Mouse (Mus musculus): ENCODE data around the gene Ephb2. TPM values are rescaled to one million over a fixed set of nuclear protein-coding genes. Genes with fewer than 3 reads are reported as not detected.

Ephb2 gene
- total and polyA plus RNA-seq, 2 experiments from 2014 or later: 15.6 to 202 TPM

DNA sequence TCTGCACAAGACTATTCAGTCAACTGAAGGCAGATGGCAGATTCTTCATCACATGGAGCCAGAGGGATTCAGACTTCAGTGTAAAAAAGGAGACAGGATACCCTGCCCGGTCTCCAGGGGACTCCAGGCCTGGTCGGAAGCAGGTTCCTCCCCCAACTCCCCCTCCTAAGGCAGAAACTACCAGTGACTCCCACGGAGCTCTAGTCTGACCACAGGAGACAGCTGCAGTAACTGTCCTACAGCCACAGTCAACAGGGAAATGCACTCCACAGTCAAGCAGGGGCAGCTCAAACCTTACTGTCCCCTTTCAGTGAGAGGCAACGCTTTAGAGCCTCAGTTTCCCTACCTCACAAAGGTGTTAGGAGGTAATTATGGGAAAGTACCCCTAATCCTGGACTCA lies 23.2 kb downstream of the Ephb2 start:
- Histone ChIP-seq H3K27ac (ENCODE audit: low read depth, low read length) (no peak overlapping the region), H3K4me1 (ENCODE audit: insufficient read depth, low read length) (0 out of 2 replicates have a peak, but pooled peaks cover 7% of the 10 kb centered on the region), H3K36me3 (ENCODE audit: insufficient read depth, low read length) (no peaks in the 10 kb centered on the region), H3K4me2 (ENCODE audit: low read depth, low read length, poor library complexity, severe bottlenecking) (no peak overlapping the region), H3K9me3 (ENCODE audit: low read length) (no peaks in the 10 kb centered on the region), H3K27me3 (ENCODE audit: insufficient read depth, low read length) (no peaks in the 10 kb centered on the region), H3K4me3 (ENCODE audit: low read depth, low read length) (no peak overlapping the region), H3K9ac (replicated peaks; ENCODE audit: low read length, poor library complexity, severe bottlenecking) (no peak overlapping the region)
- no peak for TF ChIP-seq CTCF (IDR thresholded peaks at IDR 0.05)
- ATAC-seq (ENCODE audit: low FRiP score): no peak
- WGBS: 65% methylated on average over 4 of the region's 4 CpGs
- no peak for DNase-seq (ENCODE audit: low spot score)

- 20% methylated on average over 6 of the region's 6 CpGs for WGBS
- no peak for ATAC-seq (ENCODE audit: low FRiP score)
- Histone ChIP-seq H3K9ac (replicated peaks; ENCODE audit: low read length, poor library complexity, severe bottlenecking) (no peak overlapping the region), H3K4me2 (ENCODE audit: low read depth, low read length, poor library complexity, severe bottlenecking) (no peak overlapping the region), H3K4me3 (ENCODE audit: low read depth, low read length) (no peak overlapping the region), H3K27ac (ENCODE audit: low read depth, low read length) (no peak overlapping the region), H3K4me1 (ENCODE audit: insufficient read depth, low read length) (0 out of 2 replicates have a peak, but pooled peaks cover 6% of the 10 kb centered on the region), H3K27me3 (ENCODE audit: insufficient read depth, low read length) (no peaks in the 10 kb centered on the region), H3K36me3 (ENCODE audit: insufficient read depth, low read length) (no peaks in the 10 kb centered on the region), H3K9me3 (ENCODE audit: low read length) (no peaks in the 10 kb centered on the region)
- TF ChIP-seq CTCF (IDR thresholded peaks at IDR 0.05): no peak
- DNase-seq (ENCODE audit: low spot score): no peak
Observed at GRCm38 (mm10) chr4:136811596-136811995, 24.2 kb downstream of the Ephb2 start.

- WGBS: 21% methylated on average over 11 of the region's 11 CpGs
- ATAC-seq (ENCODE audit: low FRiP score) (no peak), DNase-seq (ENCODE audit: low spot score) (no peak)
- 0 out of 2 replicates have a peak, but pooled peaks cover 4% of the 10 kb centered on the region for H3K4me1 ChIP-seq (ENCODE audit: insufficient read depth, low read length)
- H3K27ac ChIP-seq (ENCODE audit: low read depth, low read length): peak overlapping the region; percentile 34; the same call in 1 of the 2 replicates
- H3K27me3 ChIP-seq (ENCODE audit: insufficient read depth, low read length): no peaks in the 10 kb centered on the region
- no peak for TF ChIP-seq CTCF (IDR thresholded peaks at IDR 0.05)
- H3K36me3 ChIP-seq (ENCODE audit: insufficient read depth, low read length): no peaks in the 10 kb centered on the region
- H3K9me3 ChIP-seq (ENCODE audit: low read length): no peaks in the 10 kb centered on the region
- no peak overlapping the region for H3K4me2 ChIP-seq (ENCODE audit: low read depth, low read length, poor library complexity, severe bottlenecking)
- no peak overlapping the region for H3K9ac ChIP-seq (replicated peaks; ENCODE audit: low read length, poor library complexity, severe bottlenecking)
- no peak overlapping the region for H3K4me3 ChIP-seq (ENCODE audit: low read depth, low read length)
Observed at GRCm38 (mm10) chr4:136808478-136808877, 27.3 kb downstream of the Ephb2 start.

GRCm38 (mm10) chr4:136807448-136808009 lies 28.3 kb downstream of the Ephb2 start:
- WGBS: 51% methylated on average over 11 of the region's 11 CpGs
- H3K27me3 ChIP-seq (ENCODE audit: insufficient read depth, low read length): no peaks in the 10 kb centered on the region
- no peaks in the 10 kb centered on the region for H3K9me3 ChIP-seq (ENCODE audit: low read length)
- no peak overlapping the region for H3K4me2 ChIP-seq (ENCODE audit: low read depth, low read length, poor library complexity, severe bottlenecking)
- ATAC-seq (ENCODE audit: low FRiP score) (peak; percentile 55; the same call in 1 of the 2 replicates), DNase-seq (ENCODE audit: low spot score) (no peak)
- no peak overlapping the region for H3K4me3 ChIP-seq (ENCODE audit: low read depth, low read length)
- H3K36me3 ChIP-seq (ENCODE audit: insufficient read depth, low read length): no peaks in the 10 kb centered on the region
- H3K4me1 ChIP-seq (ENCODE audit: insufficient read depth, low read length): 0 out of 2 replicates have a peak, but pooled peaks cover 4% of the 10 kb centered on the region
- H3K9ac ChIP-seq (replicated peaks; ENCODE audit: low read length, poor library complexity, severe bottlenecking): no peak overlapping the region
- TF ChIP-seq CTCF (IDR thresholded peaks at IDR 0.05): no peak
- no peak overlapping the region for H3K27ac ChIP-seq (ENCODE audit: low read depth, low read length)

DNA sequence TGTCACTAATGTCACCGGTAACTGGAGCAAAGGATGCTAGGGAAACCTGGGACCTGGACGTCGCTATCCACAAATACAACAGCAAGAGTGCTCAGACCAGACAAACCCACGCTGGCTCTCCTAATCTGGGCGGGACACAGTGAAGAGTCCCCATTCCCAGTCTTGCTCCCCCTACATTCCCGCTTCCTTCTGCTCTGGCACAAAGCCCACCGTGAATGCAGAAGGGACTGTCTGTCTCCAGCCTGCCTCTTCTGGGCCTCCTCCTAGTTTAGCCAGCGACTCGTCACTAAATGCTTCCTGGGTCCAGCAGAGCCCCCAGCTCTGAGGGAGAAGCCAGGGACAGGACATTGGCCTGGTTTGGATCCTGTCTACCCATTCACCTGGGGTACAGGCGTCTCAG lies 29.5 kb downstream of the Ephb2 start:
- DNase-seq (ENCODE audit: low spot score) (no peak), ATAC-seq (ENCODE audit: low FRiP score) (no peak)
- Histone ChIP-seq H3K27ac (ENCODE audit: low read depth, low read length) (no peak overlapping the region), H3K27me3 (ENCODE audit: insufficient read depth, low read length) (no peaks in the 10 kb centered on the region), H3K4me1 (ENCODE audit: insufficient read depth, low read length) (0 out of 2 replicates have a peak, but pooled peaks cover 4% of the 10 kb centered on the region), H3K36me3 (ENCODE audit: insufficient read depth, low read length) (no peaks in the 10 kb centered on the region), H3K9me3 (ENCODE audit: low read length) (no peaks in the 10 kb centered on the region), H3K4me2 (ENCODE audit: low read depth, low read length, poor library complexity, severe bottlenecking) (no peak overlapping the region), H3K9ac (replicated peaks; ENCODE audit: low read length, poor library complexity, severe bottlenecking) (no peak overlapping the region), H3K4me3 (ENCODE audit: low read depth, low read length) (no peak overlapping the region)
- WGBS: 66% methylated on average over 10 of the region's 10 CpGs
- no peak for TF ChIP-seq CTCF (IDR thresholded peaks at IDR 0.05)

- Histone ChIP-seq H3K4me3 (ENCODE audit: low read depth, low read length) (no peak overlapping the region), H3K9ac (replicated peaks; ENCODE audit: low read length, poor library complexity, severe bottlenecking) (no peak overlapping the region), H3K4me1 (ENCODE audit: insufficient read depth, low read length) (0 out of 2 replicates have a peak, but pooled peaks cover 4% of the 10 kb centered on the region), H3K9me3 (ENCODE audit: low read length) (no peaks in the 10 kb centered on the region), H3K4me2 (ENCODE audit: low read depth, low read length, poor library complexity, severe bottlenecking) (no peak overlapping the region), H3K27me3 (ENCODE audit: insufficient read depth, low read length) (no peaks in the 10 kb centered on the region), H3K27ac (ENCODE audit: low read depth, low read length) (no peak overlapping the region), H3K36me3 (ENCODE audit: insufficient read depth, low read length) (no peaks in the 10 kb centered on the region)
- DNase-seq (ENCODE audit: low spot score): no peak
- 93% methylated on average over 6 of the region's 6 CpGs for WGBS
- TF ChIP-seq CTCF (IDR thresholded peaks at IDR 0.05): no peak
- no peak for ATAC-seq (ENCODE audit: low FRiP score)
Observed at GRCm38 (mm10) chr4:136804343-136804742, 31.4 kb downstream of the Ephb2 start.

Data from midbrain, postnatal 0 days (tissue).